Mouse (Mus musculus) 416B (cell line): ENCODE data around the gene Coa7.

Experiments
- DNase-seq: peaks from one replicate; pipeline ENCODE4 v3.0.0; 2011; ENCODE audit warnings: low read depth

The Coa7 gene

GRCm38 (mm10) chr4:108327730-108328484, at the start of gene Coa7:
Coa7 (plus strand) TSS chr4:108328140.
- DNase-seq: peak; percentile 99

GRCm38 (mm10) chr4:108300266-108300665, 27.7 kb upstream of the Coa7 start:
- peak; percentile 42 for DNase-seq

DNA sequence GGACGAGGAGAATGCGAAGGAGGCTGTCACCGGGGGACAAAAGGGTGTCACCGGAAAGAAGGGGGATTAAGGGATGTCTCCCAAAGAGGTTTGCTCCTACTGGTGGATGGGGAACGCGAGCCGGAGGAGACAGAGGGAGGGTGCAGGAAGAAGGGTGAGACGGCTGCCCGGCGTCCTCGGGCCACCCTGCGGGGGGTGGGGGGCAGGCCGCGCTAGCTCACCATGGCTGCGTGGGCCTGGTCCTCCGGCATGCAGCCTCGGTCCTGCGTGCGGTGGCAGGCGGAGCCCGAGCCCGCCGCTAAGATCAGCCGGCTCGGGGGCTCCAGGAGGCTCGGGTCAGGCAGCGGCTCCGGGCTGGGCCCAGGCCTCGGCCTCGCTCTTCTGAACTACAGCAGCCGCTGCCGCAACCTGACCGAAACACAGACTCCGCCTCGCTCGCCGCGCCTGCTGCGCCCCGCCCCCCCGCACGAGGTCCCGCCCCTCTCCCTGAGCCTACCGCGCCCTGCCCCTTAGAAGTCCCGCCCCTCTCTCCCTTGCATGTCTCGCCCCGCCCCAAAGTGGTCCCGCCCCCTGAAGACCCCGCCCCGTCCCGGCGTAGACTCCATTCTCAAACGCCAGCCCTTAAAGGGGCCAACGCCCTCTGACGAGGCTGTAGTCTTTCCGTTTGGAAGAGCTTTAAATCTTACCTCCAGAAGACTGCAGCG, 27.1 kb upstream of the Coa7 start, which contains the start of gene Zyg11b:
TSS of gene Zyg11b (minus strand) at position 427 of the 704 bp plus-strand sequence.
- DNase-seq: peak; percentile 97

- DNase-seq: peak; percentile 53
Measured at GRCm38 (mm10) chr4:108302296-108302890, 25.5 kb upstream of the Coa7 start.

DNA sequence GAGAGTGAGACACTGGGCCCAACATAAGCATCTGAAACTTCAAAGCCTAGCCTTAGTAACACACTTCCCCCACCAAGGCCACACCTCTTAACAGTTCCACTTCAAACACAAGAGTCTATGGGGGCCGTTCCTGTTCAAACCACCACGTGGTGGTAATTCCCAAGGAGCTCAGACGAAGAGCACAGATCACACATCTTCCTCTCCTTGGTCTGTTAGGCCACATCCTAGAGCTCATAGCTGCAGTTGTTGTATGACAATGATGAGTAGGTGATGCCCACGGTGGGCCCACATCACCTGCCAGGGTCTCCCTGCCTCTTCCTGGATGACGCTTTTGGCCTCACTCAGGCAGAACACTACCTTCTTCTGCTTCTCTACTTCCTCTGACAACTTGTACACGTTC, 17.2 kb upstream of the Coa7 start:
- DNase-seq: no peak

- DNase-seq: no peak
Measured at GRCm38 (mm10) chr4:108314041-108314440, 13.9 kb upstream of the Coa7 start.

- peak; percentile 66 for DNase-seq
Measured at GRCm38 (mm10) chr4:108317656-108318605, 10.0 kb upstream of the Coa7 start.

DNA sequence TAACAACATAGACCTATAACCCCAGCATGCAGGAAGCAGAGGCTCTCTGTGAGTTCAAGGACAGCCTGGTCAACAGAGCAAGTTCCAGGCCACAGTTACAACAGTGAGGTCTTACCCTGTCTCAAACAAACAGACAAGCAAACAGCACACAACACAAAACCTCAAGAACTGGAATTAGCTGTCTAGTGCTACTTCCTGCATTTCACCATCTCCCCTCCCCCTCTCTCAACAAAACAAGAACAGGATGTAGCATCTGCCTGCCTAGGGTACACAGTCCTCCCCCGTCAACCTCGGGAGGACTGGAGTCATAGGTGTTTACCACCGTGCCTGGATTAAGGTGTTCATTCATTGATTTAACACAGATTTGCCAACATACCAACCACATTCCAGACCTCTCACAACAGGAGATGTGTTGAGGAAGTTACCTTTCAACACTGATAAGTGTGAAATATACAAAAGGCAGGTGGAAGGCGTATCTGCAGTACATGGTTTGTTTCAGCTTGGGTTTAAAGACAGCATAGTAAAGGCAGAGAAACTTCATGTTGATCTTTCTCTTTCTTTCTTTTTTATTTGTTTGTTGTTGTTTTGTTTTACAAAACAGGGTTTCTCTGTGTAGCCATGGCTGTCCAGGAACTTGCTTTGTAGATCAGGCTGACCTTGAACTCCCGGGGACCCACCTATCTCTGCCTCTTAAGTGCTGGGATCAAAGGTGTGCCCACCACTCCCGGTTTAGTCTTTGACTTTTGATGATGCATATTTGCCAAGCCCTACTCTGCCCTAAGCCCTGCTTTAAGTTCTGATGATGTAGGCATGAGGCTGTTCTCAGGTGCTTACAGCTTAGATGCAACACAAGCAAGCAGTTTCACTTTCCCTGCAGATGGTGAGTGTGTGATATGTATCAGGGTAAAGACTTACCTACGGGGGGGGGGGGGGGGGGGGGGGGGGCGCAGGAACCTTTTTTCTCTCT, 9.0 kb upstream of the Coa7 start:
- peak; percentile 74 for DNase-seq

GRCm38 (mm10) chr4:108319747-108320146, 8.2 kb upstream of the Coa7 start:
- peak; percentile 22 for DNase-seq

GRCm38 (mm10) chr4:108320627-108321380, 7.1 kb upstream of the Coa7 start:
- DNase-seq: no peak

GRCm38 (mm10) chr4:108323588-108323987, 4.4 kb upstream of the Coa7 start:
- peak; percentile 38 for DNase-seq

GRCm38 (mm10) chr4:108327071-108327579, 815 bp upstream of the Coa7 start:
- DNase-seq: peak; percentile 91

GRCm38 (mm10) chr4:108329840-108330239, 1.9 kb downstream of the Coa7 start:
- DNase-seq: no peak

DNA sequence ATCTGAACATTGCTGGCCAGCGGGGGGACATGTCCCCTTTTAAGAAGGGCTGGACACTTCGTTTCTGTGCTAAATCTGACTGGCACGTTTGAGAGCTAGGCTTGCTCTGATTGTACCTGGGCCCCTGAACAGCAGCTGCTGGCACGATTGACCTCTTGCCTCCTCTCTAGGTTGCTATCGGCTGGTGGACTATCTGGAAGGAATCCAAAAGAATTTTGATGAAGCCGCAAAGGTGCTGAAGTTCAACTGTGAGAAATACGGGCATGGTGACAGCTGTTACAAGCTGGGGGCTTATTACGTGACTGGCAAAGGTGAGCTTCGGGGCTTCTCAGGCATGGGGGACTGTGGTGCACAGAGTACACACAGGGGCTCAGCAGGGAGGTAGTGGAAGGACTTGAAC, 4.1 kb downstream of the Coa7 start:
- no peak for DNase-seq

DNA sequence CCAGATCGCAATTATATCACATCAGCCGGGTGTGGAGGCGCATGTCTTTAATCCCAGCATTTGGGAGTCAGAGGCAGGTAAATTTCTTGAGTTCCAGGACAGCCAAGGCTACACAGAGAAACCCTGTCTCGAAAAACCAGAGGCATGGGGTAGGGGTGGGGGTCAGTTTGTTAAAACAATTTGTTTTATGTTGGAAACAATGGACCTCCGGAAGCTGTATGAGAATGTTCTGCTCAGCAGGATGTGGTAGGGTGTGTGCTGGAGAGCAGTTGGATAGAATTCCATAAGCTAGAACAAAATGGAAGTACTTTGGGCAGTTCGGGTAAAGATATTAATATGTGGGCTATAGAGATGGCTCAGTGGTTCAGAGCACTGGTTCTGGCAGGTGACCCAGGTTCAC, 7.5 kb downstream of the Coa7 start:
- no peak for DNase-seq

- no peak for DNase-seq
Measured at GRCm38 (mm10) chr4:108336765-108337164, 8.8 kb downstream of the Coa7 start.

- DNase-seq: no peak
Measured at GRCm38 (mm10) chr4:108337817-108338216, 9.9 kb downstream of the Coa7 start.

DNA sequence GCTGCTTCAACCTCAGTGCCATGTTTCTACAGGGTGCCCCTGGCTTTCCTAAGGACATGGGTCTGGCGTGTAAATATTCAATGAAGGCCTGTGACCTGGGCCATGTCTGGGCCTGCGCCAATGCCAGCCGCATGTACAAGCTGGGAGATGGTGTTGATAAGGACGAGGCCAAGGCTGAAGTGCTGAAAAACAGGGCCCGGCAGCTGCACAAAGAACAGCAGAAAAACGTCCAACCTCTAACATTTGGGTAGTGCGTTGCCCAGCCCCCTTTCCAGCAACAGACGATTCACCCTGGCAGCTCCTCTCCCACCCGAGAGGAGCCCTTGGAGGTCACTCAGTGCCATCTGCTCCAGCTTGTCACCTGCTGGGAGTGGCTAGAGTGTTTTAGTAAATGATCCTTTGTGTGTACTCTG, 10.4 kb downstream of the Coa7 start:
- no peak for DNase-seq

GRCm38 (mm10) chr4:108338811-108339210, 10.9 kb downstream of the Coa7 start:
- DNase-seq: no peak

- DNase-seq: peak; percentile 80
Measured at GRCm38 (mm10) chr4:108339277-108339690, 11.3 kb downstream of the Coa7 start.
